Mouse (Mus musculus): ENCODE data around the gene Cpox.

Cpox gene

DNA sequence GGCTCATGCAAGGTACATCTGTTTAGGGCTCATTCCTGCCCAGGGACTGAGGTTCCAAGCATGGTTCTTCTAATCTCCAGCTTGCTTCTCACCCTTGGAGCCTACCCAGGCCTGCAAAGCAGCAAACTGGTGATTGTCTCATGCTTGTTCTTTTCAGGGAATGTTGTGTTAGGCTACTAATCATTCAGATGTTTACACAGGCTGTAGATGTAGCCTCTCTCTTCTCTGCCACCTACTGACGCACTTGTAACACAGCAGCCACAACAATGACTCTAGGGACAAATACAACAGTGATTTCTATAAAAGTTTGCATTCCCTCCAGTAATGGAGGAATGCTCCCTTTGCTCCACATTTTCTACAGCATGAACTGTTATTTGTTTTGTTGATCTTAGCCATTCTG lies 81.2 kb downstream of the Cpox start:
- DNase-seq (ENCODE audit: low spot score in 2 of 2): no peak

DNA sequence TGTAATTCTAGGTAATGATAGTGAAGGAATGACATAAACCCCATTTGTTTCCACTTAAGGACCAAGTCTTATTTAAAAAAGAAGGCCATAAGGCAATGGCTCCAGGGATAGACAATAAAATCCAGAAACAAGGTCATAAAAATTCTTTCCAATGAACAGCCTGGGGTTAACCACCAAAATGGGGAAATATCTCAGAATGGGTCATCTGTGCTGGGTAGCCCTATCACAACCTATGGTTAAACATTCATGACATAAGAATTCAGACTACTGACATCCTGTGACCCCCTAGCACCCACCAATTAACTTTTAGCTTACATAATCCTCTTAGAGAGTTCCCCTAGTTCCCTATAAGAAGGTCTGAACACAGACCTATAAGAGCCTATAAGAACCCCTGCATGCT lies 86.1 kb downstream of the Cpox start:
- no peak for DNase-seq (ENCODE audit: low spot score in 2 of 2)

DNA sequence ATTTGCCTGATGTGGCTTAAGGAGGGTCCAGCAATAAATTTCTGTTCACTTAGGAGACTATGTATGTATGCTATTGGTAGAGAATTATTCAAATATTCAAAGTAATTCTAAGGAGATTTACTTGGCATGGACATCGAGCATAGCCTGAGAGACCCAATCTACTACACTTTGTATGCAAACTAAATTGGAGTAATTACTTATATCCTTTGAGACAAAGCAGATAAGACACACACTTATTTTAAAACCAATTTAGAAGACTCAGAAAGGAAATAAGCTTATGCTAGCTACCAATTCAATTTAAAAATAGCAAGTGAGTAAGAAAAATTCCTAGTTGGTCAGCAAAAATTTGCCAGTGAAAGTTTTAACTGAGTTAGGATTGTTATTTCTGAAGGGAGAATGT lies 93.0 kb downstream of the Cpox start, which contains the start of gene Olfr172:
TSS of gene Olfr172 (minus strand) at position 101 of the 400 bp plus-strand sequence.
- DNase-seq (ENCODE audit: low spot score in 2 of 2): no peak

Measured in frontal cortex, postnatal 14 days (tissue).